Mouse (Mus musculus) testis, adult 2 months (tissue): ENCODE results near the gene Trappc10. TPM values are rescaled to one million over a fixed set of nuclear protein-coding genes. Genes with fewer than 3 reads are reported as not detected.

Source experiments
- H3K27ac ChIP-seq: fragments of 200-500 bp; 2 replicates; pipeline ENCODE4 v1.5.1; 2012; ENCODE audit warnings: low read depth, low read length; ENCODE audit not compliant: control insufficient read depth, insufficient read depth
- H3K27me3 ChIP-seq: fragments of 200-500 bp; 2 replicates; pipeline ENCODE4 v1.6.1; 2012; ENCODE audit warnings: mild to moderate bottlenecking, low read length, moderate library complexity; ENCODE audit not compliant: control insufficient read depth, insufficient read depth
- H3K36me3 ChIP-seq: fragments of 200-500 bp; 2 replicates; pipeline ENCODE4 v1.6.1; 2012; ENCODE audit warnings: mild to moderate bottlenecking, low read length; ENCODE audit not compliant: control insufficient read depth, insufficient read depth
- H3K4me1 ChIP-seq: fragments of 200-500 bp; 2 replicates; pipeline ENCODE4 v1.6.1; 2012; ENCODE audit warnings: low read length; ENCODE audit not compliant: control insufficient read depth, insufficient read depth
- H3K4me3 ChIP-seq: fragments of 200-500 bp; 2 replicates; pipeline ENCODE4 v1.5.1; 2012; ENCODE audit warnings: low read depth, mild to moderate bottlenecking, low read length, moderate library complexity, mixed read lengths; ENCODE audit not compliant: control insufficient read depth
- CTCF ChIP-seq: fragments of 200-500 bp; IDR thresholded peaks from 2 replicates; pipeline ENCODE4 v1.5.1; 2012; ENCODE audit warnings: low read depth, mild to moderate bottlenecking, inconsistent platforms, low read length, moderate library complexity; ENCODE audit not compliant: control insufficient read depth, insufficient read depth, insufficient replicate concordance
- POLR2A ChIP-seq: fragments of 200-500 bp; IDR thresholded peaks from 2 replicates; pipeline ENCODE4 v1.6.1; 2012; ENCODE audit warnings: low read depth, mild to moderate bottlenecking, inconsistent platforms, low read length, moderate library complexity; ENCODE audit not compliant: control insufficient read depth
- polyA plus RNA-seq: library from polyadenylated mRNA; depleted of rRNA; stranded (reverse); fragments of >200 nt; gene quantifications from 2 replicates; pipeline ENCODE4 v1.2.3, GENCODE M21; 2012; rRNA removed

Trappc10 gene
- 20.3 and 20.4 TPM in 2 replicates for polyA plus RNA-seq

- Histone ChIP-seq H3K27ac (peak within 1 kb of the TSS; percentile 63), H3K27me3 (no peaks in the 10 kb centered on the region)
- TF ChIP-seq CTCF = peak; percentile 1; the same call in 1 of the 2 replicates
- TF ChIP-seq POLR2A = peak; percentile 31; the same call in 1 of the 2 replicates
These were observed at the start of gene Trappc10 for GRCm38 (mm10) chr10:78244438-78245224. Trappc10 (minus strand) TSS chr10:78244641.

GRCm38 (mm10) chr10:78293576-78293975, 49.1 kb upstream of the Trappc10 start:
- TF ChIP-seq POLR2A (no peak), CTCF (no peak)
- Histone ChIP-seq H3K4me3 (peak overlapping the region; percentile 62), H3K27ac (no peak overlapping the region), H3K4me1 (no peaks in the 10 kb centered on the region; the same call in 1 of the 2 replicates), H3K27me3 (no peaks in the 10 kb centered on the region), H3K36me3 (no peaks in the 10 kb centered on the region)

More at GRCm38 (mm10) chr10:78244438-78245224, at the start of gene Trappc10:
- H3K36me3 ChIP-seq = no peaks in the 10 kb centered on the region
- H3K4me3 ChIP-seq = peak within 1 kb of the TSS; percentile 99
- H3K4me1 ChIP-seq = peaks cover 17% of the 10 kb centered on the region

GRCm38 (mm10) chr10:78292381-78292780, 47.9 kb upstream of the Trappc10 start:
- Histone ChIP-seq H3K4me1 (no peaks in the 10 kb centered on the region; the same call in 1 of the 2 replicates), H3K36me3 (no peaks in the 10 kb centered on the region), H3K27ac (no peak overlapping the region), H3K27me3 (no peaks in the 10 kb centered on the region), H3K4me3 (no peak overlapping the region; the same call in 1 of the 2 replicates)
- TF ChIP-seq CTCF (no peak), POLR2A (no peak)

GRCm38 (mm10) chr10:78290730-78291535, 46.5 kb upstream of the Trappc10 start:
- no peak overlapping the region for H3K4me3 ChIP-seq
- H3K27ac ChIP-seq = no peak overlapping the region
- no peaks in the 10 kb centered on the region for H3K4me1 ChIP-seq
- H3K36me3 ChIP-seq = no peaks in the 10 kb centered on the region
- no peaks in the 10 kb centered on the region for H3K27me3 ChIP-seq
- TF ChIP-seq CTCF (no peak), POLR2A (0 out of 2 replicates have a peak, but pooled peaks have one; percentile 18)

GRCm38 (mm10) chr10:78288896-78289295, 44.5 kb upstream of the Trappc10 start:
- H3K4me1 ChIP-seq = no peaks in the 10 kb centered on the region
- TF ChIP-seq POLR2A (no peak), CTCF (no peak)
- H3K27ac ChIP-seq = no peak overlapping the region
- no peaks in the 10 kb centered on the region for H3K27me3 ChIP-seq
- no peaks in the 10 kb centered on the region; the same call in 1 of the 2 replicates for H3K36me3 ChIP-seq
- no peak overlapping the region for H3K4me3 ChIP-seq

GRCm38 (mm10) chr10:78288135-78288534, 43.7 kb upstream of the Trappc10 start:
- Histone ChIP-seq H3K4me3 (no peak overlapping the region), H3K27me3 (no peaks in the 10 kb centered on the region), H3K36me3 (no peaks in the 10 kb centered on the region; the same call in 1 of the 2 replicates), H3K27ac (no peak overlapping the region), H3K4me1 (no peaks in the 10 kb centered on the region)
- TF ChIP-seq CTCF (no peak), POLR2A (no peak)

GRCm38 (mm10) chr10:78287465-78288132, 43.2 kb upstream of the Trappc10 start:
- no peak overlapping the region for H3K27ac ChIP-seq
- H3K4me1 ChIP-seq = no peaks in the 10 kb centered on the region
- no peak overlapping the region for H3K4me3 ChIP-seq
- H3K36me3 ChIP-seq = no peaks in the 10 kb centered on the region; the same call in 1 of the 2 replicates
- TF ChIP-seq POLR2A = no peak
- no peak for TF ChIP-seq CTCF
- no peaks in the 10 kb centered on the region for H3K27me3 ChIP-seq
